Mouse (Mus musculus) left cerebral cortex, adult 2 months (tissue): ENCODE measurements at regions not wholly inside any gene's neighbourhood (a gene's known extent, or its start where the extent isn't known, plus 50 kb on each side); places are given as distances from the start of the nearest gene placed in this dataset.

Source experiments
- DNase-seq, 2 experiments: peaks; one replicate each; pipeline ENCODE4 v3.0.0; 2021 to 2022; ENCODE audit warnings: low spot score in 2 of 2, mixed read lengths in 1 of 2; ENCODE audit errors: extremely low spot score in 1 of 2
- H3K27ac ChIP-seq: fragments of 200-600 bp; 2 replicates; pipeline ENCODE4 v1.8.1; 2022
- H3K4me3 ChIP-seq: fragments of 200-600 bp; 2 replicates; pipeline ENCODE4 v1.8.1; 2022
- CTCF ChIP-seq: fragments of 200-600 bp; IDR thresholded peaks from 2 replicates; pipeline ENCODE4 v1.8.1; 2022; ENCODE audit warnings: antibody characterized with exemption, mild to moderate bottlenecking, moderate library complexity
- intact Hi-C: fragments of 180-260 bp; cut with DNase I; formaldehyde crosslinking; loops from one replicate; pipeline ENCODE4 v1.15.1; 2025

DNA sequence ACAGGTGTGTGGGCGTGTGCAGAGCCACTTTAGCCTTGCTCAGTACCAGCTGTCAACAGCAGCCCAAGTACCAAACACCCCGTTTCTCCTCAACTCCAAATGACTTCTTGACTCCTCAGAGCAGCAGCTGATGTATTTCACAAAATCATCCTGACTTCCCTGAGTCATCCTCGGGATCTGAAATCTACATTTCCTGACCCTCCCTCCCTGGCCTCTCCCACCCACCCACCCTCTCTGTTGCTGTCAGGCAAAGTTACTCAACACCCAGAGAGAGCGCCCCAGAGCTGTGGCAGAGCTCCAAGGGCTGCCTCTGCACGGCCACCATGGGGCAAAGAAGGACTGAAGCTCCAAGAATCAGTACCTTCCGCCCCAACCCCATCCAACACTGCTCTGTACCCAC, 83.5 kb upstream of the Cyp1b1 start:
- DNase-seq: no peak
- no peak for TF ChIP-seq CTCF
- H3K4me3 ChIP-seq: no peak overlapping the region
- intact Hi-C loops: no loop called here
- no peak overlapping the region for H3K27ac ChIP-seq

GRCm38 (mm10) chr17:79790166-79790565, 75.3 kb upstream of the Cyp1b1 start:
- no peak for DNase-seq
- no peak for TF ChIP-seq CTCF
- H3K4me3 ChIP-seq: no peak overlapping the region
- H3K27ac ChIP-seq: no peak overlapping the region
- intact Hi-C loops: no loop called here

GRCm38 (mm10) chr17:79787201-79787600, 72.3 kb upstream of the Cyp1b1 start:
- TF ChIP-seq CTCF: no peak
- DNase-seq: no peak
- Histone ChIP-seq H3K4me3 (no peak overlapping the region), H3K27ac (no peak overlapping the region)
- intact Hi-C loops: no loop called here

- TF ChIP-seq CTCF: no peak
- DNase-seq: no peak
- H3K27ac ChIP-seq: no peak overlapping the region
- intact Hi-C loops: no loop called here
- H3K4me3 ChIP-seq: no peak overlapping the region
These were observed 71.8 kb upstream of the Cyp1b1 start for GRCm38 (mm10) chr17:79786691-79787090.

- Histone ChIP-seq H3K27ac (no peak overlapping the region), H3K4me3 (no peak overlapping the region)
- intact Hi-C loops: no loop called here
- no peak for TF ChIP-seq CTCF
- no peak for DNase-seq
These were observed 71.4 kb upstream of the Cyp1b1 start for GRCm38 (mm10) chr17:79786270-79786669.

DNA sequence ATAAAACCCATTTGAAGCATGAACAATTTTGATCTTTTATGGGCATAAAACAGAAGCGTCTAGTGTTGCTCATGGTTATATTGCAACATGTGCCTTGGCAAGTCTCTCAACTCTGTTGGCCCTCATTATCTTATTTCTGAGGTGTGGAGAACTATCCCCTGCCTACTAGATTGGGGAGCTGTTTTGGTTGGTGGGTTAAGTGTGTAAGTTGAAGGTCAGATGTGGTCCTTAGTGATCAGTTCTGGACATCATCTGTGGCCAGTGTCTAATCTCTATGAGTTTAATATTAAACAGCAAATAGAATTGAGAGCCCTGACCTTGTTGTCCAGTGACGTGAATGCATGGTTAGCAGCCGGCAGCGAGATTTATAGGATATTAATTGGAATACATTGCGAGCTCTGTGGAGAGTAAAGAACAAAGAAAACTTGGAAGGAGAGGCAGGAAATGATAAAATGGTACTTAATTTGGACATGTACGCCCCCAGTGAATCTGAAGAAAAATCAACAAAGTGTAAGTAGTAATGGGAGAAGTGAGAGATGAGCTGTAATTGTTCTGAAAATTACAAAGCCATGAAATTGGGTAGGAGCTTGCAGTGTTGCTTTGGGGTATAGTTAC, 69.5 kb upstream of the Cyp1b1 start:
- intact Hi-C loops: no loop called here
- TF ChIP-seq CTCF: no peak

DNA sequence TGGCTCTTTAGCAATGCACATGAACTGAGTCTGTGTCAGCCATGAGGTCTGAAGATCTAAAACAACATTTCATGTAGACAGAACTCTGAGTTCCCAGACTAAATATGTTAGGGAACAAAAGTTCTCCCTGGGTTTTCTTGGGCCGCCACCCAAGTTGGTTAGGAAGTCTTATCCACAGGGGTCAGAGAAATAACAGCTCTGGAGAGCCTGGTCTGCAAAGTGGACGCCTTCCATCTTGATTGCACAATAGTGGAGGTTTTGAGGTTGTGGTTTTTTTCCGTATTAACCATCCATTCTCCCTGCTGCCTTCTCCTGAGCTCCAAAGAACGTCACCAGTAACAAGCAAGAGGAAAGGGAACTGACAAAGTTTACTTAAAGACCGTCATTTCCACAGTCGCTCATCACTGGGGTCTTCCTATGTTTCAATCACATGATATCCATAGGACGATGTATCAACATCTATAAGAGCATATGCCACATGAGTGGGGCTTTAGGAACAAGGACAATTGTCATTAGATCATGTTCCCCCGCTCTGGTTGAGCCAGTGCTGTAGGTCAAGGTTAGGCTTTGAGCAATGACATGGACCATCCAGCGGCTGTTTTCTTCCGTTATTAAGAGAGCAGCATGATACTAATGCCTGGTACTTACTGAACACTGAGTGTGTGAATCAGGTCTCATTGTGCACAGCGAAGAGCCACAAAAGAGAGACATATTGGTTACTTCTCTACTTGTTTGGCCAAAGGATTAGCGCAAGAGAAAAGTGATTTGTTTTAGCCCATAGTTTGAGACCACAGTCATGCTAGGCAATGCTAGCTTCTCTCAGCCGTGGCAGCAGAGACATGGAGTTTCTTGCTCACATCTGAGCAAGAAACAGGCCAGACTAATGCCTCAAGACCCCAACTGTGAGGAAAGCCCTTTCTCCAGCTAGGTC, 67.1 kb upstream of the Cyp1b1 start:
- TF ChIP-seq CTCF: no peak
- H3K4me3 ChIP-seq: no peak overlapping the region
- no peak for DNase-seq
- intact Hi-C loops: no loop called here
- H3K27ac ChIP-seq: no peak overlapping the region

More for the DNA sequence above, 69.5 kb upstream of the Cyp1b1 start:
- no peak for DNase-seq
- H3K27ac ChIP-seq: no peak overlapping the region
- no peak overlapping the region for H3K4me3 ChIP-seq

- no peak for TF ChIP-seq CTCF
- intact Hi-C loops: no loop called here
These were observed 66.4 kb upstream of the Cyp1b1 start for GRCm38 (mm10) chr17:79781262-79781661.

GRCm38 (mm10) chr17:79777874-79778395, 63.1 kb upstream of the Cyp1b1 start:
- H3K4me3 ChIP-seq: no peak overlapping the region
- intact Hi-C loops: no loop called here
- no peak for TF ChIP-seq CTCF
- DNase-seq: no peak
- H3K27ac ChIP-seq: no peak overlapping the region

More at GRCm38 (mm10) chr17:79781262-79781661, 66.4 kb upstream of the Cyp1b1 start:
- DNase-seq: no peak
- Histone ChIP-seq H3K27ac (no peak overlapping the region), H3K4me3 (no peak overlapping the region)

GRCm38 (mm10) chr17:79776177-79776576, 61.3 kb upstream of the Cyp1b1 start:
- Histone ChIP-seq H3K4me3 (no peak overlapping the region), H3K27ac (no peak overlapping the region)
- DNase-seq: no peak
- no peak for TF ChIP-seq CTCF
- intact Hi-C loops: no loop called here

GRCm38 (mm10) chr17:79775216-79775615, 60.4 kb upstream of the Cyp1b1 start:
- no peak for TF ChIP-seq CTCF
- no peak for DNase-seq

DNA sequence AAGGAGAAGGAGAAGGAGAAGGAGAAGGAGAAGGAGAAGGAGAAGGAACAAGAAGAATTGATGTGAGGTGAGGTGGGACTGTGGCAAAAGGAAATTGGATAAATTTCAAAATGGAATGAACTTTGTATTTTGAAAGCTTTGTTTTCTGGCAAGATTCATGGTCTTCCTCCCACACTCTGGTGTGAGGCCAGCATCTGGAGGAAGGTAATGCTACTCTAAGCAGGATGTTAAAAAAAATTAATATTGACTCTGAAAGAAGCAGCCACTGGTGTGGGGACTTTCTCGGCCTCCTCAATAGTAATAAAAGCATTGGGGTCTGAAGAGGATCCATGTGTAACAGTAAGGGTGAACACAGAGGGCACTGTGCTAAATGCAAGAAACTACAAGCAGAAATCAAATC, 59.4 kb upstream of the Cyp1b1 start:
- no peak for TF ChIP-seq CTCF
- H3K27ac ChIP-seq: no peak overlapping the region
- H3K4me3 ChIP-seq: no peak overlapping the region
- DNase-seq: no peak
- intact Hi-C loops: no loop called here

More at GRCm38 (mm10) chr17:79775216-79775615, 60.4 kb upstream of the Cyp1b1 start:
- no peak overlapping the region for H3K4me3 ChIP-seq
- intact Hi-C loops: no loop called here
- H3K27ac ChIP-seq: no peak overlapping the region
